Mouse (Mus musculus): ENCODE data around the gene Tesk1. TPM values are rescaled to one million over a fixed set of nuclear protein-coding genes. Genes with fewer than 3 reads are reported as not detected.

The Tesk1 gene
- total RNA-seq, 1 experiment = 12.4 TPM

- TF ChIP-seq ZC3H11A (IDR thresholded peaks at IDR 0.05; ENCODE audit: borderline replicate concordance, low read depth, low read length) (no peak), HCFC1 (IDR thresholded peaks at IDR 0.05; ENCODE audit: borderline replicate concordance, insufficient read depth, low read length) (no peak), MAFK (IDR thresholded peaks at IDR 0.05; ENCODE audit: insufficient read depth, low read depth, low read length) (no peak), ZNF384 (IDR thresholded peaks at IDR 0.05; ENCODE audit: low read depth, low read length) (no peak), CHD2 (IDR thresholded peaks at IDR 0.05; ENCODE audit: low read depth, low read length) (no peak)
Observed at GRCm38 (mm10) chr4:43407071-43407920, 34.4 kb upstream of the Tesk1 start.

GRCm38 (mm10) chr4:43414761-43415160 is 27.0 kb upstream of the Tesk1 start:
- no peak overlapping the region for H3K27ac ChIP-seq (ENCODE audit: insufficient read depth, low read depth, low read length, poor library complexity, severe bottlenecking)
- H3K9me3 ChIP-seq (ENCODE audit: control insufficient read depth, insufficient read depth, low read depth, low read length) = no peaks in the 10 kb centered on the region
- no peak for DNase-seq (ENCODE audit: low read depth, low spot score)
- H3K9ac ChIP-seq (ENCODE audit: insufficient read depth, low read depth, low read length, poor library complexity, severe bottlenecking) = no peak overlapping the region
- H3K4me1 ChIP-seq (ENCODE audit: control insufficient read depth in 2 of 2, insufficient read depth in 2 of 2, low read length in 2 of 2, poor library complexity in 1 of 2) = peaks cover 0 to 8% of the 10 kb centered on the region in 2 experiments; a peak in 1 of 4 replicates
- peaks cover 7% of the 10 kb centered on the region; the same call in 1 of the 2 replicates for H3K36me3 ChIP-seq (ENCODE audit: control insufficient read depth, insufficient read depth, low read length, poor library complexity, severe bottlenecking)
- H3K4me3 ChIP-seq (ENCODE audit: insufficient read depth in 1 of 2, low read depth in 1 of 2, low read length in 2 of 2, poor library complexity in 1 of 2, severe bottlenecking in 1 of 2) = no peak overlapping the region
- in situ Hi-C loops (cut with MboI; ENCODE audit: low sequenced_read_pairs in 2 of 2, unreplicated experiment in 2 of 2) = no loop called here
- no peak for TF ChIP-seq ZNF384 (IDR thresholded peaks at IDR 0.05; ENCODE audit: low read depth, low read length)
- TF ChIP-seq HCFC1 (IDR thresholded peaks at IDR 0.05; ENCODE audit: borderline replicate concordance, insufficient read depth, low read length) = no peak
- no peak for TF ChIP-seq MAFK (IDR thresholded peaks at IDR 0.05; ENCODE audit: insufficient read depth, low read depth, low read length)
- no peak for TF ChIP-seq ZC3H11A (IDR thresholded peaks at IDR 0.05; ENCODE audit: borderline replicate concordance, low read depth, low read length)
- no peak for TF ChIP-seq CHD2 (IDR thresholded peaks at IDR 0.05; ENCODE audit: low read depth, low read length)

More at GRCm38 (mm10) chr4:43407071-43407920, 34.4 kb upstream of the Tesk1 start:
- DNase-seq (ENCODE audit: low read depth, low spot score) = no peak
- in situ Hi-C loops (cut with MboI; ENCODE audit: low sequenced_read_pairs in 2 of 2, unreplicated experiment in 2 of 2) = no loop called here
- Histone ChIP-seq H3K4me3 (ENCODE audit: insufficient read depth in 1 of 2, low read depth in 1 of 2, low read length in 2 of 2, poor library complexity in 1 of 2, severe bottlenecking in 1 of 2) (peak overlapping the region; percentile 40 to 41; a peak in 3 of 4 replicates), H3K27ac (ENCODE audit: insufficient read depth, low read depth, low read length, poor library complexity, severe bottlenecking) (peak overlapping the region; percentile 23; the same call in 1 of the 2 replicates), H3K9ac (ENCODE audit: insufficient read depth, low read depth, low read length, poor library complexity, severe bottlenecking) (peak overlapping the region; percentile 9; the same call in 1 of the 2 replicates), H3K9me3 (ENCODE audit: control insufficient read depth, insufficient read depth, low read depth, low read length) (no peaks in the 10 kb centered on the region), H3K4me1 (ENCODE audit: control insufficient read depth in 2 of 2, insufficient read depth in 2 of 2, low read length in 2 of 2, poor library complexity in 1 of 2) (peaks cover 12 to 16% of the 10 kb centered on the region in 2 experiments), H3K36me3 (ENCODE audit: control insufficient read depth, insufficient read depth, low read length, poor library complexity, severe bottlenecking) (no peaks in the 10 kb centered on the region)

- Histone ChIP-seq H3K27ac (ENCODE audit: insufficient read depth, low read depth, low read length, poor library complexity, severe bottlenecking) (no peak overlapping the region), H3K9me3 (ENCODE audit: control insufficient read depth, insufficient read depth, low read depth, low read length) (no peaks in the 10 kb centered on the region), H3K4me1 (ENCODE audit: control insufficient read depth in 2 of 2, insufficient read depth in 2 of 2, low read length in 2 of 2, poor library complexity in 1 of 2) (peaks cover 0 to 11% of the 10 kb centered on the region in 2 experiments; a peak in 1 of 4 replicates), H3K4me3 (ENCODE audit: insufficient read depth in 1 of 2, low read depth in 1 of 2, low read length in 2 of 2, poor library complexity in 1 of 2, severe bottlenecking in 1 of 2) (peak overlapping the region; percentile 13 to 43; a peak in 3 of 4 replicates), H3K36me3 (ENCODE audit: control insufficient read depth, insufficient read depth, low read length, poor library complexity, severe bottlenecking) (peaks cover 7% of the 10 kb centered on the region; the same call in 1 of the 2 replicates), H3K9ac (ENCODE audit: insufficient read depth, low read depth, low read length, poor library complexity, severe bottlenecking) (no peak overlapping the region)
- in situ Hi-C loops (cut with MboI; ENCODE audit: low sequenced_read_pairs in 2 of 2, unreplicated experiment in 2 of 2) = no loop called here
- no peak for DNase-seq (ENCODE audit: low read depth, low spot score)
- no peak for TF ChIP-seq CHD2 (IDR thresholded peaks at IDR 0.05; ENCODE audit: low read depth, low read length)
- TF ChIP-seq HCFC1 (IDR thresholded peaks at IDR 0.05; ENCODE audit: borderline replicate concordance, insufficient read depth, low read length) = no peak
- no peak for TF ChIP-seq ZC3H11A (IDR thresholded peaks at IDR 0.05; ENCODE audit: borderline replicate concordance, low read depth, low read length)
- TF ChIP-seq MAFK (IDR thresholded peaks at IDR 0.05; ENCODE audit: insufficient read depth, low read depth, low read length) = no peak
- no peak for TF ChIP-seq ZNF384 (IDR thresholded peaks at IDR 0.05; ENCODE audit: low read depth, low read length)
Observed at GRCm38 (mm10) chr4:43415221-43416070, 26.3 kb upstream of the Tesk1 start.

GRCm38 (mm10) chr4:43416071-43416490 is 25.7 kb upstream of the Tesk1 start:
- DNase-seq (ENCODE audit: low read depth, low spot score) = no peak
- H3K9me3 ChIP-seq (ENCODE audit: control insufficient read depth, insufficient read depth, low read depth, low read length) = no peaks in the 10 kb centered on the region
- H3K9ac ChIP-seq (ENCODE audit: insufficient read depth, low read depth, low read length, poor library complexity, severe bottlenecking) = peak overlapping the region; percentile 28
- H3K36me3 ChIP-seq (ENCODE audit: control insufficient read depth, insufficient read depth, low read length, poor library complexity, severe bottlenecking) = peaks cover 7% of the 10 kb centered on the region; the same call in 1 of the 2 replicates
- peaks cover 0 to 11% of the 10 kb centered on the region in 2 experiments; a peak in 1 of 4 replicates for H3K4me1 ChIP-seq (ENCODE audit: control insufficient read depth in 2 of 2, insufficient read depth in 2 of 2, low read length in 2 of 2, poor library complexity in 1 of 2)
- no peak for TF ChIP-seq ZC3H11A (IDR thresholded peaks at IDR 0.05; ENCODE audit: borderline replicate concordance, low read depth, low read length)
- no peak for TF ChIP-seq CHD2 (IDR thresholded peaks at IDR 0.05; ENCODE audit: low read depth, low read length)
- no peak for TF ChIP-seq MAFK (IDR thresholded peaks at IDR 0.05; ENCODE audit: insufficient read depth, low read depth, low read length)
- no peak for TF ChIP-seq ZNF384 (IDR thresholded peaks at IDR 0.05; ENCODE audit: low read depth, low read length)
- TF ChIP-seq HCFC1 (IDR thresholded peaks at IDR 0.05; ENCODE audit: borderline replicate concordance, insufficient read depth, low read length) = no peak
- H3K27ac ChIP-seq (ENCODE audit: insufficient read depth, low read depth, low read length, poor library complexity, severe bottlenecking) = no peak overlapping the region
- H3K4me3 ChIP-seq (ENCODE audit: insufficient read depth in 1 of 2, low read depth in 1 of 2, low read length in 2 of 2, poor library complexity in 1 of 2, severe bottlenecking in 1 of 2) = peak overlapping the region; percentile 13 to 43; a peak in 3 of 4 replicates
- in situ Hi-C loops (cut with MboI; ENCODE audit: low sequenced_read_pairs in 2 of 2, unreplicated experiment in 2 of 2) = no loop called here

All from ES-E14 (cell line).